Mouse (Mus musculus) bone marrow macrophage, adult 2 months (primary cell): ENCODE results near the gene Ttc28.

ENCODE experiments used
- CTCF ChIP-seq: IDR thresholded peaks from 2 replicates; pipeline ENCODE4 v1.5.1; 2012; ENCODE audit warnings: low read depth, mild to moderate bottlenecking, low read length, moderate library complexity
- POLR2A ChIP-seq: IDR thresholded peaks from 2 replicates; pipeline ENCODE4 v1.6.1; 2012; ENCODE audit warnings: mild to moderate bottlenecking, low read depth, low read length, borderline replicate concordance

DNA sequence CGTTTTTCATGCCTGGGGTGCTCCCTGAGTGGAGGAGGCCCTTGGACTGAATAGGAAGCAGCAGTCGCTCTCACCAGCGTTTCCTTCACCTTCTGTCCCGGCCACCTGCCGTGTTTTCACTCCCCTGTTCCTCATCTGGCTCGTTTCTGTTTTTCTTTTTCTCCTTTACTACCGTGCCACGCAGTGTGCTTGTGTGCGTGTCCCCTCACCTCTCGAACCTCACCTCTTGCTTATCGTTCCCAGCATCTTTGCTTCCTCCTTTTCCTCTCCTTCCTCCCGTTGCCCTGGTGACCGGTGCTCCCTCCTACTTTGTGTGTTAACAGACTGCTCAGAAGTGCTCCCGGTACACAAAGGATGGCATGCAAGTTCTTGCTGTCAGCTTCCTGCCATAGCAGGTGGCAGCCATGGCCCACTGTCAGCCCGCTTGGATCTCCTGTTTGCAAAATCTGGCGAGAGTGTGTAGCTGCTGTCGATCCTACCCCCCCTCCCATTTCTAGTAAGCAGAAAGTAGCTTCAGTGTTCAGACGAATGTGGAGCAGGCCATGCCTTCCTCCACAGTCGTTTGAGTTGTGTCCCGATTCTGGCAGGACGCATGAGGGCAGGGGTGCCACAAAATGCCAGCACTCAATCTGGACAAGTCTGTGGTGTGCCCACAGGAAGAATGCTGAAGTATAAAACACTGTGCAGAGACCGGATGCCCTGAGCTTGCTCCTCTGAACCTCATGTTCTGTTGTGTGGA is 179.0 kb downstream of the Ttc28 start:
- no peak for TF ChIP-seq CTCF
- no peak for TF ChIP-seq POLR2A
